Mouse (Mus musculus) kidney, embryonic 16.5 days (tissue): Measurements from ENCODE around the gene Rpp14. TPM values are rescaled to one million over a fixed set of nuclear protein-coding genes. Genes with fewer than 3 reads are reported as not detected.

ENCODE experiments used
- ATAC-seq: fragments of 200-750 bp; cut with Nextera tagmentation; 2 replicates; pipeline ENCODE4 v1.8.0; 2017; ENCODE audit warnings: moderate TSS enrichment; ENCODE audit not compliant: low FRiP score, low TSS enrichment
- H3K27ac ChIP-seq: fragments of 300-500 bp; sonication (generic); 2 replicates; pipeline ENCODE4 v1.5.1; 2014; ENCODE audit warnings: low read length
- H3K27me3 ChIP-seq: fragments of 300-500 bp; sonication (generic); 2 replicates; pipeline ENCODE4 v1.6.1; 2014; ENCODE audit warnings: low read length, control low read depth, mixed read lengths; ENCODE audit not compliant: insufficient read depth
- H3K36me3 ChIP-seq: fragments of 300-500 bp; sonication (generic); 2 replicates; pipeline ENCODE4 v1.6.1; 2014; ENCODE audit warnings: low read length, control low read depth, mixed read lengths; ENCODE audit not compliant: insufficient read depth
- H3K4me1 ChIP-seq: fragments of 300-500 bp; sonication (generic); 2 replicates; pipeline ENCODE4 v1.6.1; 2014; ENCODE audit warnings: low read length, control low read depth, mixed read lengths; ENCODE audit not compliant: insufficient read depth
- H3K4me2 ChIP-seq: fragments of 300-500 bp; sonication (generic); replicated peaks from 2 replicates; pipeline ENCODE4 v1.6.1; 2014; ENCODE audit warnings: low read depth, low read length
- H3K4me3 ChIP-seq: fragments of 300-500 bp; sonication (generic); 2 replicates; pipeline ENCODE4 v1.5.1; 2014; ENCODE audit warnings: mild to moderate bottlenecking, low read length
- H3K9ac ChIP-seq: fragments of 300-500 bp; sonication (generic); replicated peaks from 2 replicates; pipeline ENCODE4 v1.6.1; 2014; ENCODE audit warnings: low read length
- H3K9me3 ChIP-seq: fragments of 300-500 bp; sonication (generic); 2 replicates; pipeline ENCODE4 v1.6.1; 2016; ENCODE audit warnings: low read length, control low read depth
- WGBS: fragments of 180-500 bp; shearing (Covaris S2); extraction: QIAGEN DNeasy Blood & Tissue Kit; methylation state at CpG from one replicate; pipeline ENCODE4 v1.1.7; 2014; 5-methylcytosine and 5-hydroxymethylcytosine counted together
- polyA plus RNA-seq: library from polyadenylated mRNA; unstranded; fragments of >200 nt; fragmentation: Nextera tagmentation; extraction: Ambion mirVana; gene quantifications from 2 replicates; pipeline ENCODE4 v1.2.1, GENCODE M21; 2015

The Rpp14 gene
- polyA plus RNA-seq = 54.1 and 58.6 TPM in 2 replicates

GRCm38 (mm10) chr14:8080165-8080679 lies at the start of gene Rpp14:
Gene Rpp14 (plus strand): TSS chr14:8080367.
- Histone ChIP-seq H3K9ac (peak within 1 kb of the TSS; percentile 87), H3K4me2 (peak within 1 kb of the TSS; percentile 97), H3K36me3 (peaks cover 10% of the 10 kb centered on the region), H3K9me3 (no peaks in the 10 kb centered on the region), H3K4me3 (peak within 1 kb of the TSS; percentile 82), H3K4me1 (peaks cover 14% of the 10 kb centered on the region), H3K27ac (peak within 1 kb of the TSS; percentile 99), H3K27me3 (no peaks in the 10 kb centered on the region)
- ATAC-seq = peak; percentile 96
- 0% methylated on average over 47 of the region's 47 CpGs for WGBS

GRCm38 (mm10) chr14:8030535-8030934 lies 49.6 kb upstream of the Rpp14 start:
- H3K4me1 ChIP-seq = no peaks in the 10 kb centered on the region
- no peaks in the 10 kb centered on the region for H3K9me3 ChIP-seq
- H3K36me3 ChIP-seq = no peaks in the 10 kb centered on the region
- H3K27ac ChIP-seq = no peak overlapping the region
- ATAC-seq = no peak
- WGBS = 47% methylated on average over 4 of the region's 4 CpGs
- no peak overlapping the region for H3K4me2 ChIP-seq
- H3K4me3 ChIP-seq = no peak overlapping the region
- no peak overlapping the region for H3K9ac ChIP-seq
- H3K27me3 ChIP-seq = no peaks in the 10 kb centered on the region

DNA sequence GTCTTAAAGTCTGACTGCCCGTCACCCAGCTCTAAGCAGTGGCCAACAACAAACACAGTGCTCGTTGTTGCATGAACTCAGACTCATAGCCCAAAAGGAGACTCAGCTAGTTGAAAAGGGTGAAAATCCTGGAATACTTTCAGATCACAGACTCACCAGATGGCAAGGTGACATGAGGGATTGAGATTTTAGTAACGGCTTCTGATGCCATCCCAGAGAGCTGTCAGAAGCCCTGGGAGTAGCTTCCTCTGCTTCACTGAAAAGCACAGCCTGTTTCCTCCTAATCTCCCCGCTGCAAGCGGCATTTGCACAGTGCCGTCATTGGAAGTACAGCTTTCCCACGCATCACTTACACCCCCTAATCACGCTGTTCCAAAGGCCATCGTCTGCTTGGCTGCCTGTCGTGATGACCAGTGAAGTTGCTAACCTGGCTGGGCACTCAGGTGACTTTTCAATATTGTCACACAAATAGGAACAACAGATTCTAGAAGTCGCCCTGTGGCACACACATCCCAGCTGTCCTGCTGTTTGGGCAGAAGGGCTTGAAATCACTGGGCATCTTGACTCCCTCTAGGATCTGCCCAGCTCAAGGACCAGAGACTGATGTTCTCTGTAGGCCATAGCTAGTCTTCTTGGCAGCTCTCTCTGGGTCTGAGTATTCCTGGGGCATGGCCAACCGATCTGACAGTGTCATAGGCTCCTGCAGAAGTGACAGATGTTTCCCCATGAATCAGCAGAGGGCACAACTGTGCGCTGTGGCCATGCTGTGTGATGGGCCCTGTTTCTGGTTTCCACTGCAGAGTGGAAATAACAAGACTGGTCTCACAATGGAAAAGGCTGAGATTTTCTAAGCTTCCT lies 47.9 kb upstream of the Rpp14 start:
- no peaks in the 10 kb centered on the region for H3K4me1 ChIP-seq
- H3K4me2 ChIP-seq = no peak overlapping the region
- ATAC-seq = no peak
- no peaks in the 10 kb centered on the region for H3K9me3 ChIP-seq
- no peaks in the 10 kb centered on the region for H3K27me3 ChIP-seq
- WGBS = 66% methylated on average over 13 of the region's 13 CpGs
- no peaks in the 10 kb centered on the region for H3K36me3 ChIP-seq
- H3K4me3 ChIP-seq = no peak overlapping the region
- no peak overlapping the region for H3K27ac ChIP-seq
- no peak overlapping the region for H3K9ac ChIP-seq

DNA sequence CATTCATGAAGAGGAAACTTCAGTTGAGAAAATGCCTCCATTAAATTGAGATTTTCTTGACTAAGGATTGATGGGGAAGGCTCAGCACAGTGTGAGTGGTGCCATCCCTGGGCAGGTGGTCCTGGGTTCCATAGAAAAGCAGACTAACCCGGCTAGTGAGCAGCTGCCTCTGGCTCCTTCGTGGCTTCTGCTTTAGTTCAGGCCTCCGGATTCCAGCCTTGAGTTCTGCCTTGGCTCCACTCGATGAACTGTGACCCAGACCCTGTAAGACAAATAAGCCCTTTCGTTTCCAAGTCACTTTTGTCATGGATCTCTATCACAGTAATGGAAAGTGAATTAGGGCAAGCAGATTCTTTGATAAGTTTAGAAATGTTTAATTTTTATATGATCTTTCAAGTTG lies 45.6 kb upstream of the Rpp14 start:
- Histone ChIP-seq H3K27ac (no peak overlapping the region), H3K27me3 (no peaks in the 10 kb centered on the region), H3K9me3 (no peaks in the 10 kb centered on the region), H3K36me3 (no peaks in the 10 kb centered on the region), H3K9ac (no peak overlapping the region), H3K4me1 (no peaks in the 10 kb centered on the region), H3K4me3 (no peak overlapping the region), H3K4me2 (no peak overlapping the region)
- 54% methylated on average over 5 of the region's 5 CpGs for WGBS
- no peak for ATAC-seq

- H3K27me3 ChIP-seq = no peaks in the 10 kb centered on the region
- no peak overlapping the region for H3K27ac ChIP-seq
- no peak overlapping the region for H3K4me3 ChIP-seq
- H3K4me2 ChIP-seq = no peak overlapping the region
- no peak for ATAC-seq
- WGBS = 87% methylated on average over 6 of the region's 6 CpGs
- H3K4me1 ChIP-seq = no peaks in the 10 kb centered on the region
- no peaks in the 10 kb centered on the region for H3K9me3 ChIP-seq
- no peak overlapping the region for H3K9ac ChIP-seq
- no peaks in the 10 kb centered on the region for H3K36me3 ChIP-seq
These were observed 44.2 kb upstream of the Rpp14 start for GRCm38 (mm10) chr14:8035951-8036350.

DNA sequence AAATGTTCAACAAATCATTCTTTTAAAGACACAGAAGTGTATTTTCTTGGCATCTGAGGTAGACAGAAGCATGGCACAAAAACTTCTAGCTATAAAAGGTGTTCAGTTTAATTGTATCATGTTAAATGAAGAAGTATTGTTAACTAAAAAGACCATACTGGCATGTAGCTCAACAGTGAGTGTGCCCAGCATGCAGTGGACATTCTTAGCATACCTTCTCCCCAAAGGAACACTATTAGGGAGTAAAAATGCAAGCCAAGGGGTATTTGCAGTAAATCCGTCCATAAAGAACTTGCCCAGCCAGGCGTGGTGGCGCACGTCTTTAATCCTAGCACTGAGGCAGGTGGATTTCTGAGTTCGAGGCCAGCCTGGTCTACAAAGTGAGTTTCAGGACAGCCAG lies 43.8 kb upstream of the Rpp14 start:
- Histone ChIP-seq H3K36me3 (no peaks in the 10 kb centered on the region), H3K27me3 (no peaks in the 10 kb centered on the region), H3K4me3 (no peak overlapping the region), H3K27ac (no peak overlapping the region), H3K4me2 (no peak overlapping the region), H3K4me1 (no peaks in the 10 kb centered on the region), H3K9me3 (no peaks in the 10 kb centered on the region), H3K9ac (no peak overlapping the region)
- ATAC-seq = no peak
- 80% methylated on average over 5 of the region's 5 CpGs for WGBS

GRCm38 (mm10) chr14:8038150-8038549 lies 42.0 kb upstream of the Rpp14 start:
- Histone ChIP-seq H3K4me1 (no peaks in the 10 kb centered on the region), H3K4me3 (no peak overlapping the region), H3K9ac (no peak overlapping the region), H3K4me2 (no peak overlapping the region), H3K27ac (no peak overlapping the region), H3K9me3 (no peaks in the 10 kb centered on the region), H3K36me3 (0 out of 2 replicates have a peak, but pooled peaks cover 3% of the 10 kb centered on the region), H3K27me3 (no peaks in the 10 kb centered on the region)
- WGBS = 82% methylated on average over 5 of the region's 5 CpGs
- ATAC-seq = no peak

GRCm38 (mm10) chr14:8038791-8039448 lies 41.2 kb upstream of the Rpp14 start:
- H3K4me3 ChIP-seq = no peak overlapping the region
- H3K27me3 ChIP-seq = no peaks in the 10 kb centered on the region
- no peaks in the 10 kb centered on the region for H3K9me3 ChIP-seq
- H3K4me1 ChIP-seq = no peaks in the 10 kb centered on the region
- no peak overlapping the region for H3K4me2 ChIP-seq
- no peak for ATAC-seq
- WGBS = 88% methylated on average over 7 of the region's 7 CpGs
- H3K9ac ChIP-seq = no peak overlapping the region; the same call in 1 of the 2 replicates
- no peak overlapping the region for H3K27ac ChIP-seq
- H3K36me3 ChIP-seq = 0 out of 2 replicates have a peak, but pooled peaks cover 3% of the 10 kb centered on the region

DNA sequence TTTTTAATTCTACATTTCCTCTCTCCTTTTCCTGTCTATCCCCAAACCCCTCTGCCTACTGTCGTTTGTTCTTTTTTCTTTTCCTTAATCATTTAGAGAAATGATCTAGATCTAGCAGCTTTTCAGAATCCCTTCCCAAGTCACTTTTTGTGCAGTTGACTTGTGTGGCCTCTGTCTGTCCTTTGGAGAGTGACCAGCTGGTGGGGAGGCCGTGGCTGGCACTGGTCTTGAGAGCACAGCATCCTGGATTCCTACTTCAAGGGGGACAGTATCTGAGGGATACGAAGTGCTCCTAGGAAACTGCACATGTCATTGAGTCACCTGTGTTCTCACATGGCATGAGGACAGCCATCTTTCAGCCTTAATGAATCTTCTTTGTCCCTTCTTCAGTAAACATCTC lies 40.0 kb upstream of the Rpp14 start:
- H3K4me3 ChIP-seq = no peak overlapping the region
- WGBS = 76% methylated on average over 3 of the region's 3 CpGs
- H3K9ac ChIP-seq = no peak overlapping the region
- ATAC-seq = no peak
- no peak overlapping the region for H3K4me2 ChIP-seq
- H3K36me3 ChIP-seq = 0 out of 2 replicates have a peak, but pooled peaks cover 3% of the 10 kb centered on the region
- no peak overlapping the region for H3K27ac ChIP-seq
- H3K27me3 ChIP-seq = no peaks in the 10 kb centered on the region
- no peaks in the 10 kb centered on the region for H3K4me1 ChIP-seq
- H3K9me3 ChIP-seq = no peaks in the 10 kb centered on the region
